Mouse (Mus musculus) small intestine, adult 2 months (tissue): ENCODE data around the gene Zfp385a.

Experiments
- CTCF ChIP-seq: fragments of 200-500 bp; IDR thresholded peaks from 2 replicates; pipeline ENCODE4 v1.5.1; 2012; ENCODE audit warnings: low read depth, mild to moderate bottlenecking, control low read depth, inconsistent platforms, low read length, moderate library complexity, mixed read lengths; ENCODE audit not compliant: insufficient replicate concordance, insufficient read length; ENCODE audit errors: extremely low read depth
- POLR2A ChIP-seq: fragments of 200-500 bp; IDR thresholded peaks from 2 replicates; pipeline ENCODE4 v1.6.1; 2012; ENCODE audit warnings: low read depth, mild to moderate bottlenecking, control low read depth, inconsistent platforms, low read length, moderate library complexity

GRCm38 (mm10) chr15:103365471-103366375 lies 25.8 kb upstream of the Zfp385a start:
- TF ChIP-seq POLR2A (no peak), CTCF (no peak)
